Mouse (Mus musculus): ENCODE data around the gene Sfpq. TPM values are rescaled to one million over a fixed set of nuclear protein-coding genes. Genes with fewer than 3 reads are reported as not detected.

Sfpq gene
- polyA plus RNA-seq, 1 experiment from 2014 or later: 56.4 TPM

DNA sequence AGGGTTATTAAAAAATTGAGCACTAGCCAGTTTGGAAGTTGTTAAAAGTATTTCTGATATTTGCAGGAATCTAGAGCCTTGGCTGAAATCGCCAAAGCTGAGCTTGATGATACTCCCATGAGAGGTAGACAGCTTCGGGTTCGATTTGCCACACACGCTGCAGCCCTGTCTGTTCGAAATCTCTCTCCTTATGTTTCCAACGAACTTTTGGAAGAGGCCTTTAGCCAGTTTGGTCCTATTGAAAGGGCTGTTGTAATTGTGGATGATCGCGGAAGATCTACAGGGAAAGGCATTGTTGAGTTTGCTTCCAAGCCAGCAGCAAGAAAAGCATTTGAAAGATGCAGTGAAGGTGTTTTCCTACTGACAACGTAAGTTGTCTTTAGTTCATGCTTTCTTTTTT is 2.1 kb downstream of the Sfpq start:
- H3K4me2 ChIP-seq (ENCODE audit: low read length): peak overlapping the region; percentile 98
- H3K9me3 ChIP-seq (replicated peaks; ENCODE audit: control insufficient read depth, low read length, poor library complexity, severe bottlenecking): no peaks in the 10 kb centered on the region
- peaks cover 39% of the 10 kb centered on the region for H3K4me1 ChIP-seq (ENCODE audit: control insufficient read depth, insufficient read depth, low read length)
- peak overlapping the region; percentile 100 for H3K9ac ChIP-seq (ENCODE audit: low read depth, low read length)
- H3K36me3 ChIP-seq (ENCODE audit: control insufficient read depth, insufficient read depth, low read length): peaks cover 20% of the 10 kb centered on the region
- no peak for ATAC-seq
- H3K27me3 ChIP-seq (ENCODE audit: control insufficient read depth, insufficient read depth, low read depth, low read length): no peaks in the 10 kb centered on the region
- no peak overlapping the region for H3K27ac ChIP-seq (ENCODE audit: low read length)
- WGBS: 0% methylated on average over 9 of the region's 9 CpGs
- peak overlapping the region; percentile 100 for H3K4me3 ChIP-seq (ENCODE audit: low read depth, low read length)

- ATAC-seq: no peak
- Histone ChIP-seq H3K9ac (ENCODE audit: low read depth, low read length) (peak overlapping the region; percentile 50; the same call in 1 of the 2 replicates), H3K4me2 (ENCODE audit: low read length) (peak overlapping the region; percentile 98), H3K4me1 (ENCODE audit: control insufficient read depth, insufficient read depth, low read length) (peaks cover 39% of the 10 kb centered on the region), H3K27ac (ENCODE audit: low read length) (no peak overlapping the region), H3K4me3 (ENCODE audit: low read depth, low read length) (peak overlapping the region; percentile 100), H3K9me3 (replicated peaks; ENCODE audit: control insufficient read depth, low read length, poor library complexity, severe bottlenecking) (no peaks in the 10 kb centered on the region), H3K36me3 (ENCODE audit: control insufficient read depth, insufficient read depth, low read length) (peaks cover 25% of the 10 kb centered on the region), H3K27me3 (ENCODE audit: control insufficient read depth, insufficient read depth, low read depth, low read length) (no peaks in the 10 kb centered on the region)
- 48% methylated on average over 1 of the region's 1 CpGs for WGBS
Observed at GRCm38 (mm10) chr4:127024240-127024639, 3.1 kb downstream of the Sfpq start.

- Histone ChIP-seq H3K36me3 (ENCODE audit: control insufficient read depth, insufficient read depth, low read length) (peaks cover 40% of the 10 kb centered on the region), H3K4me2 (ENCODE audit: low read length) (no peak overlapping the region), H3K4me3 (ENCODE audit: low read depth, low read length) (no peak overlapping the region), H3K9me3 (replicated peaks; ENCODE audit: control insufficient read depth, low read length, poor library complexity, severe bottlenecking) (no peaks in the 10 kb centered on the region), H3K27me3 (ENCODE audit: control insufficient read depth, insufficient read depth, low read depth, low read length) (no peaks in the 10 kb centered on the region), H3K4me1 (ENCODE audit: control insufficient read depth, insufficient read depth, low read length) (peaks cover 35% of the 10 kb centered on the region), H3K27ac (ENCODE audit: low read length) (no peak overlapping the region), H3K9ac (ENCODE audit: low read depth, low read length) (no peak overlapping the region)
- 88% methylated on average over 4 of the region's 4 CpGs for WGBS
- no peak for ATAC-seq
Observed at GRCm38 (mm10) chr4:127026826-127027225, 5.7 kb downstream of the Sfpq start.

DNA sequence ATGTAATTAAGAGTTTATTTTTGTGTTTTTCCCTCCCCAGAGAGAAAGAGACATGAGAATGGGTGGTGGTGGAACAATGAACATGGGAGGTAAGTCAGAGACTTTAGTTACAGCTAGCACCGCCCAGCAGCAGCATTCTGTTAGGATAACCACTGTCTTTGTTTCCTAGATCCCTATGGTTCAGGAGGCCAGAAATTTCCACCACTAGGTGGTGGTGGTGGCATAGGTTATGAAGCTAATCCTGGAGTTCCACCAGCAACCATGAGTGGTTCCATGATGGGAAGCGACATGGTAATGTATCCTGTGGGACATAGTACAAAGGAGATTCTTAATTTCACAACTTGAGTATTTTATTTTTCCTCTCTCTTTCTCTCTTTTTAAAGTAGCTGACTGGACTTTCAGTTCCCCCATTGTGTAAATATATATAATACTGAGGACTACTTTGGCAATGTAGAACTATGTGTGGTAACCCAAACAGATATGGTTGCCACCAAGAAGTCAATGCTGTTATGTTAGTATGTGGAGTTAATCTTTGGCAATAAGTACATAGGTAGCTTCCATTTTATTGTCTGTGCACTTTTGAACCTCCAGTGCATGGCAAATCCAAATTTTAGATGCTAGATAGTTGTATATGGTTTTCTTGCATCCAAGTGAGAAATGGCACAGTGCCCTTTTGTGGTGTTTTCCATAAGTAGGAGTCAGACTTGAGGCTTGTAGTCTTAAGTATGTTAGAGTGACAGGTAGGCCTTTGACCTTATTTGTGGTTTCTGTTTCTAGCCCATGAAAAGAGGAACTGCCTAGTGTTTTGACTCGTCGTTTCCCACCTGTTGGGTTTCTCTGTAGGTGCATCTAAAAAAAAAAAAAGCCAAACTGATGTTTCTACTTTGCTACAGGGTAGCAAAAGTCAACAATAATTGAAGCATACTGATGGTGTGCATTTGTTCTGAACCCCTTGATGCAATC is 6.4 kb downstream of the Sfpq start:
- H3K9me3 ChIP-seq (replicated peaks; ENCODE audit: control insufficient read depth, low read length, poor library complexity, severe bottlenecking): no peaks in the 10 kb centered on the region
- H3K4me2 ChIP-seq (ENCODE audit: low read length): no peak overlapping the region
- H3K36me3 ChIP-seq (ENCODE audit: control insufficient read depth, insufficient read depth, low read length): peaks cover 44% of the 10 kb centered on the region
- H3K9ac ChIP-seq (ENCODE audit: low read depth, low read length): no peak overlapping the region
- H3K4me1 ChIP-seq (ENCODE audit: control insufficient read depth, insufficient read depth, low read length): peaks cover 35% of the 10 kb centered on the region
- 68% methylated on average over 4 of the region's 4 CpGs for WGBS
- H3K27me3 ChIP-seq (ENCODE audit: control insufficient read depth, insufficient read depth, low read depth, low read length): no peaks in the 10 kb centered on the region
- no peak overlapping the region for H3K27ac ChIP-seq (ENCODE audit: low read length)
- no peak for ATAC-seq
- no peak overlapping the region for H3K4me3 ChIP-seq (ENCODE audit: low read depth, low read length)

DNA sequence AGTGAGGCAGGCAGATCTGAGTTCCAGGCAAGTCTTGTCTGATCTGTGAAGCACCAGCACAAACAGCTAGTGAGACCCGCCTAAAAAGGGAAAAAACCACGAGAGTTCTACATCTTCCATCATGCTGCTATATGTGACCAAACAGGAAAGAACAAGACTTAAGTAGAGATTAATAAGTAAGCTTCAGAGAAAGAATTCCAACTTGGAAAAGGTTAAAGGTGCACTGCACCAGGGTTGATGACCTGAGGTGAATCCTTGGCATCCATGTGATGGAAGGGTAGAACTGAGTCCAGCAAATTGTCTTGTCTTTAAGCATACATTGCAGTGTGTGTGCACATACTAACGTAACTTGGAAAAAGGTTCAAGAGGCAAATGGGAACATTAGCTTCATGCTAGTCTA is 16.0 kb downstream of the Sfpq start:
- H3K4me3 ChIP-seq (ENCODE audit: low read depth, low read length): no peak overlapping the region
- H3K36me3 ChIP-seq (ENCODE audit: control insufficient read depth, insufficient read depth, low read length): peaks cover 38% of the 10 kb centered on the region
- WGBS: 95% methylated on average over 3 of the region's 3 CpGs
- no peak overlapping the region for H3K27ac ChIP-seq (ENCODE audit: low read length)
- H3K4me2 ChIP-seq (ENCODE audit: low read length): no peak overlapping the region
- H3K9ac ChIP-seq (ENCODE audit: low read depth, low read length): no peak overlapping the region
- no peak for ATAC-seq
- H3K27me3 ChIP-seq (ENCODE audit: control insufficient read depth, insufficient read depth, low read depth, low read length): no peaks in the 10 kb centered on the region
- H3K4me1 ChIP-seq (ENCODE audit: control insufficient read depth, insufficient read depth, low read length): no peaks in the 10 kb centered on the region
- H3K9me3 ChIP-seq (replicated peaks; ENCODE audit: control insufficient read depth, low read length, poor library complexity, severe bottlenecking): no peaks in the 10 kb centered on the region

- Histone ChIP-seq H3K36me3 (ENCODE audit: control insufficient read depth, insufficient read depth, low read length) (peaks cover 32% of the 10 kb centered on the region), H3K9me3 (replicated peaks; ENCODE audit: control insufficient read depth, low read length, poor library complexity, severe bottlenecking) (no peaks in the 10 kb centered on the region), H3K4me1 (ENCODE audit: control insufficient read depth, insufficient read depth, low read length) (no peaks in the 10 kb centered on the region), H3K4me3 (ENCODE audit: low read depth, low read length) (no peak overlapping the region), H3K27me3 (ENCODE audit: control insufficient read depth, insufficient read depth, low read depth, low read length) (no peaks in the 10 kb centered on the region), H3K27ac (ENCODE audit: low read length) (no peak overlapping the region), H3K9ac (ENCODE audit: low read depth, low read length) (no peak overlapping the region), H3K4me2 (ENCODE audit: low read length) (no peak overlapping the region)
- ATAC-seq: no peak
- WGBS: 87% methylated on average over 8 of the region's 8 CpGs
Observed at GRCm38 (mm10) chr4:127037908-127038827, 17.0 kb downstream of the Sfpq start.

DNA sequence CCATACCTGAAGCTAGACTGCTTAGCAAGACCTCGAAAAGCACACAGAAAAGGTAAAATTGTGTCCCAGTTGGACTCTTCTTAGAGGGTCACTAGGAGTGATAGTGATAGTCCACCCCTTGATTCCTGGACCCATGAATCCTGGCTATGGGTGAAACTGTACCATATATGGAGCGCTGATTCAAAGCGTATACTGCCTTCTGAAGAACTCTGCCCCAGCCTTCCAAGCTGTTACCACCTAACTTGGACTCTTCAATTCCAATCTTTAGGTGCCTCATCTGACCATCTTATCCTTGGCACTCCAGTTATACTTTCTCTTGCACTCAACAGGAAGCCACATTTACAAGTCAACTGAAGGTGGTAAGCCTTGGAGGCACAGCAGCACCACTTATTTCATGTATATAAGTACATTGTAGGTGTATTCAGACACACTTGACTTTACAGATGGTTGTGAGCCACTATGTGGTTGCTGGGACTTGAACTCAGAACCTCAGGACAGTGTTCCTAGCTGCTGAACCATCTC is 17.8 kb downstream of the Sfpq start:
- Histone ChIP-seq H3K9ac (ENCODE audit: low read depth, low read length) (no peak overlapping the region), H3K36me3 (ENCODE audit: control insufficient read depth, insufficient read depth, low read length) (peaks cover 32% of the 10 kb centered on the region), H3K27me3 (ENCODE audit: control insufficient read depth, insufficient read depth, low read depth, low read length) (no peaks in the 10 kb centered on the region), H3K4me3 (ENCODE audit: low read depth, low read length) (no peak overlapping the region), H3K4me1 (ENCODE audit: control insufficient read depth, insufficient read depth, low read length) (no peaks in the 10 kb centered on the region), H3K4me2 (ENCODE audit: low read length) (no peak overlapping the region), H3K9me3 (replicated peaks; ENCODE audit: control insufficient read depth, low read length, poor library complexity, severe bottlenecking) (no peaks in the 10 kb centered on the region), H3K27ac (ENCODE audit: low read length) (no peak overlapping the region)
- no peak for ATAC-seq
- WGBS: 89% methylated on average over 3 of the region's 3 CpGs

GRCm38 (mm10) chr4:127039871-127040483 is 18.9 kb downstream of the Sfpq start:
- 80% methylated on average over 3 of the region's 3 CpGs for WGBS
- ATAC-seq: peak; percentile 63; the same call in 1 of the 2 replicates
- Histone ChIP-seq H3K9me3 (replicated peaks; ENCODE audit: control insufficient read depth, low read length, poor library complexity, severe bottlenecking) (no peaks in the 10 kb centered on the region), H3K27ac (ENCODE audit: low read length) (no peak overlapping the region), H3K36me3 (ENCODE audit: control insufficient read depth, insufficient read depth, low read length) (peaks cover 32% of the 10 kb centered on the region), H3K9ac (ENCODE audit: low read depth, low read length) (no peak overlapping the region), H3K4me3 (ENCODE audit: low read depth, low read length) (no peak overlapping the region), H3K4me2 (ENCODE audit: low read length) (no peak overlapping the region), H3K4me1 (ENCODE audit: control insufficient read depth, insufficient read depth, low read length) (no peaks in the 10 kb centered on the region), H3K27me3 (ENCODE audit: control insufficient read depth, insufficient read depth, low read depth, low read length) (no peaks in the 10 kb centered on the region)

All from midbrain, embryonic 16.5 days (tissue).